20 mouse cellular contexts compared by ENCODE assay signal in genomic region chr3:115971891-115972646, GRCm38 (mm10). TPM values are rescaled to one million over a fixed set of nuclear protein-coding genes. Genes with fewer than 3 reads are reported as not detected.
DNase-seq lines count a peak whose midpoint lies in the region; ATAC-seq and TF ChIP-seq lines count a peak whose summit lies in the region.
"Had no signal": no experiment of that assay in that cellular context is flagged by ENCODE, and none has a peak within 500 bp of the region (broad histone marks: within the 10 kb centered on the region; RNA-seq: fewer than 3 reads in every experiment).

No protein-coding gene starts in this region.

- H3K27me3 ChIP-seq in intestine, postnatal 0 days (replicated peaks; ENCODE audit: control insufficient read depth, insufficient read depth, low read length): no peaks in the 10 kb centered on the region
- H3K27me3 ChIP-seq: CH12.LX; embryonic facial prominence, embryonic 13.5 days; forebrain, embryonic 12.5 days had no signal

- peak; percentile 72 for ATAC-seq in CD4-positive, CD25-positive, alpha-beta regulatory T cell, adult 4 months
- no peak for ATAC-seq in intestine, postnatal 0 days
- ATAC-seq: forebrain, embryonic 16.5 days had no signal

- peaks cover 51% of the 10 kb centered on the region for H3K36me3 ChIP-seq in intestine, postnatal 0 days (ENCODE audit: control insufficient read depth, insufficient read depth)

- H3K4me1 ChIP-seq in intestine, postnatal 0 days (replicated peaks; ENCODE audit: control insufficient read depth, insufficient read depth, low read length): no peaks in the 10 kb centered on the region
- H3K4me1 ChIP-seq: forebrain, embryonic 12.5 days had no signal

- no peak overlapping the region for H3K9ac ChIP-seq in intestine, postnatal 0 days (ENCODE audit: low read depth, low read length)
- H3K9ac ChIP-seq: embryonic facial prominence, embryonic 13.5 days; forebrain, embryonic 12.5 days; hindbrain, embryonic 14.5 days had no signal

- WGBS in intestine, postnatal 0 days: 94% methylated on average over 14 of the region's 14 CpGs

- H3K9me3 ChIP-seq in intestine, postnatal 0 days (ENCODE audit: control insufficient read depth): no peaks in the 10 kb centered on the region
- H3K9me3 ChIP-seq: embryonic facial prominence, embryonic 13.5 days; forebrain, embryonic 12.5 days; heart, embryonic 10.5 days had no signal

- no peak overlapping the region for H3K4me2 ChIP-seq in intestine, postnatal 0 days (replicated peaks; ENCODE audit: low read depth)
- H3K4me2 ChIP-seq: embryonic facial prominence, embryonic 13.5 days; forebrain, embryonic 12.5 days; hindbrain, embryonic 14.5 days had no signal

- no peak for TF ChIP-seq CTCF in intestine, postnatal 0 days (IDR thresholded peaks at IDR 0.05; ENCODE audit: low read depth)

- H3K4me3 ChIP-seq in intestine, postnatal 0 days (ENCODE audit: low read depth, low read length): no peak overlapping the region
- H3K4me3 ChIP-seq: embryonic facial prominence, embryonic 13.5 days; forebrain, embryonic 12.5 days; heart, embryonic 10.5 days had no signal

- DNase-seq in thymus, postnatal 0 days (ENCODE audit: low spot score): peak; percentile 58
- DNase-seq in thymus, postnatal 36 days: no peak
- DNase-seq in induced T-regulatory cell, adult 2 months (ENCODE audit: low read depth): peak; percentile 86
- DNase-seq in thymus, postnatal 25 days: peak; percentile 18
- DNase-seq in heart, postnatal 4 days: no peak
- DNase-seq: adrenal gland, postnatal 10 days; cerebellum, adult 18-20 months; cerebellum, adult 9-11 months; cerebellum, postnatal 36 days; gastrocnemius, postnatal 10 days; heart, adult 18-20 months; heart, postnatal 10 days had no signal

- H3K27ac ChIP-seq in intestine, postnatal 0 days (ENCODE audit: low read depth, low read length): no peak overlapping the region
- H3K27ac ChIP-seq: embryonic facial prominence, embryonic 13.5 days; forebrain, embryonic 12.5 days; heart, embryonic 10.5 days; hindbrain, embryonic 14.5 days had no signal

RNA-seq across cellular contexts. Expression of gene Slc30a7, which starts 35.1 kb away (rescaled TPM):
- 29.4 and 30.0 TPM in 2 replicates for polyA plus RNA-seq in thymus, postnatal 0 days (2015; fragmentation: Nextera tagmentation; extraction: Ambion mirVana)
- 10 to 100 TPM; 40.5 to 61.6 TPM for polyA plus RNA-seq in CD4-positive, CD25-positive, alpha-beta regulatory T cell, adult 4 months (2017; shearing (Covaris generic))
- 10 to 100 TPM; 26.7 to 27.0 TPM for total RNA-seq in heart, postnatal 4 days (2021)
- 34.6 and 36.9 TPM in 2 replicates for polyA plus RNA-seq in intestine, postnatal 0 days (2015; fragmentation: Nextera tagmentation; extraction: Ambion mirVana)

RNA-seq across cellular contexts. Expression of gene Extl2, which starts 35.2 kb away (rescaled TPM):
- 11.2 and 13.3 TPM in 2 replicates for polyA plus RNA-seq in thymus, postnatal 0 days (2015; fragmentation: Nextera tagmentation; extraction: Ambion mirVana)
- 10 to 100 TPM in 1 of 2 experiments, 1 to 10 TPM in 1; 7.0 to 10.6 TPM for polyA plus RNA-seq in CD4-positive, CD25-positive, alpha-beta regulatory T cell, adult 4 months (2017; shearing (Covaris generic))
- total RNA-seq in heart, postnatal 4 days (2021): 10 to 100 TPM; 18.7 to 19.1 TPM
- polyA plus RNA-seq in intestine, postnatal 0 days (2015; fragmentation: Nextera tagmentation; extraction: Ambion mirVana): 10.2 and 11.0 TPM in 2 replicates

Comparison
In these comparisons a context has a peak if more than half of its experiments do, and no peak if none do; other contexts are left out.
1. DNase-seq: peak in thymus, postnatal 0 days (single experiment), induced T-regulatory cell, adult 2 months (single experiment) and thymus, postnatal 25 days (single experiment); none in thymus, postnatal 36 days (0 of 2) and heart, postnatal 4 days (single experiment).